Mouse (Mus musculus) thymus, postnatal 25 days (tissue): ENCODE data around the gene Atf5.

Experiments used
- DNase-seq: peaks from one replicate; pipeline ENCODE4 v3.0.0; 2022

Atf5 gene

GRCm38 (mm10) chr7:44816470-44817021, at the start of gene Atf5:
Atf5 (minus strand) TSS chr7:44816658.
- no peak for DNase-seq

GRCm38 (mm10) chr7:44864595-44865542, 48.4 kb upstream of the Atf5 start:
- no peak for DNase-seq

- no peak for DNase-seq
These were observed 47.6 kb upstream of the Atf5 start for GRCm38 (mm10) chr7:44863982-44864494.

- no peak for DNase-seq
These were observed 46.8 kb upstream of the Atf5 start for GRCm38 (mm10) chr7:44863210-44863609.

GRCm38 (mm10) chr7:44862434-44862833, 46.0 kb upstream of the Atf5 start:
- no peak for DNase-seq

GRCm38 (mm10) chr7:44861429-44861816, 45.0 kb upstream of the Atf5 start:
- no peak for DNase-seq

GRCm38 (mm10) chr7:44860576-44861428, 44.3 kb upstream of the Atf5 start:
- peak; percentile 68 for DNase-seq

GRCm38 (mm10) chr7:44859896-44860295, 43.4 kb upstream of the Atf5 start:
- DNase-seq: no peak

- DNase-seq: no peak
These were observed 41.4 kb upstream of the Atf5 start for GRCm38 (mm10) chr7:44857905-44858304.

GRCm38 (mm10) chr7:44857042-44857552, 40.6 kb upstream of the Atf5 start, which contains the start of gene Pnkp:
Pnkp (plus strand) TSS chr7:44857139.
- DNase-seq: peak; percentile 87

GRCm38 (mm10) chr7:44856265-44856916, 39.9 kb upstream of the Atf5 start:
- peak; percentile 55 for DNase-seq

- peak; percentile 40 for DNase-seq
These were observed 38.6 kb upstream of the Atf5 start for GRCm38 (mm10) chr7:44855036-44855435.

GRCm38 (mm10) chr7:44854356-44855031, 38.0 kb upstream of the Atf5 start:
- DNase-seq: peak; percentile 87

GRCm38 (mm10) chr7:44853596-44854355, 37.3 kb upstream of the Atf5 start:
- DNase-seq: no peak

- no peak for DNase-seq
These were observed 36.6 kb upstream of the Atf5 start for GRCm38 (mm10) chr7:44853065-44853464.

GRCm38 (mm10) chr7:44852259-44853027, 36.0 kb upstream of the Atf5 start:
- no peak for DNase-seq

GRCm38 (mm10) chr7:44851625-44852234, 35.3 kb upstream of the Atf5 start:
- DNase-seq: no peak

- no peak for DNase-seq
These were observed 34.5 kb upstream of the Atf5 start for GRCm38 (mm10) chr7:44850789-44851624.

GRCm38 (mm10) chr7:44850146-44850545, 33.7 kb upstream of the Atf5 start:
- DNase-seq: peak; percentile 79
